ENCODE assay signal across 8 mouse cellular contexts in genomic region chr15:101238885-101239511, GRCm38 (mm10). TPM values are rescaled to one million over a fixed set of nuclear protein-coding genes. Genes with fewer than 3 reads are reported as not detected.
DNase-seq lines count a peak whose midpoint lies in the region; ATAC-seq and TF ChIP-seq lines count a peak whose summit lies in the region.

No protein-coding gene starts in this region.

- ATAC-seq in kidney, postnatal 0 days (replicated peaks; ENCODE audit: low FRiP score, low read depth) = 0 out of 2 replicates have a peak, but pooled peaks have one; percentile 17
- ATAC-seq in lung, embryonic 14.5 days (ENCODE audit: insufficient read depth) = no peak

- WGBS in kidney, postnatal 0 days = 3% methylated on average over 26 of the region's 28 CpGs
- 4% methylated on average over 28 of the region's 28 CpGs for WGBS in lung, embryonic 14.5 days

- peaks cover 8% of the 10 kb centered on the region; the same call in 1 of the 2 replicates for H3K4me1 ChIP-seq in kidney, postnatal 0 days (replicated peaks; ENCODE audit: insufficient read depth, low read length)
- peaks cover 4% of the 10 kb centered on the region; the same call in 1 of the 2 replicates for H3K4me1 ChIP-seq in lung, embryonic 14.5 days (ENCODE audit: insufficient read depth)

- peak; percentile 74 for TF ChIP-seq CTCF in kidney, postnatal 0 days (IDR thresholded peaks at IDR 0.05; ENCODE audit: low read depth)
- peak; percentile 85 for TF ChIP-seq CTCF in lung, embryonic 14.5 days (IDR thresholded peaks at IDR 0.05; ENCODE audit: low read depth)

- no peak overlapping the region for H3K9ac ChIP-seq in kidney, postnatal 0 days (ENCODE audit: low read depth, low read length)
- H3K9ac ChIP-seq in lung, embryonic 14.5 days = peak overlapping the region; percentile 28

- no peak overlapping the region for H3K27ac ChIP-seq in kidney, postnatal 0 days
- H3K27ac ChIP-seq in lung, embryonic 14.5 days (ENCODE audit: low read depth) = no peak overlapping the region

- H3K36me3 ChIP-seq in kidney, postnatal 0 days (ENCODE audit: insufficient read depth, low read length) = no peaks in the 10 kb centered on the region
- H3K36me3 ChIP-seq in lung, embryonic 14.5 days (ENCODE audit: insufficient read depth) = no peaks in the 10 kb centered on the region

- peak overlapping the region; percentile 55 for H3K4me2 ChIP-seq in kidney, postnatal 0 days (ENCODE audit: low read length)
- H3K4me2 ChIP-seq in lung, embryonic 14.5 days = peak overlapping the region; percentile 58

- no peaks in the 10 kb centered on the region for H3K9me3 ChIP-seq in kidney, postnatal 0 days (replicated peaks; ENCODE audit: low read length)
- H3K9me3 ChIP-seq in lung, embryonic 14.5 days (ENCODE audit: low read depth, low read length) = no peaks in the 10 kb centered on the region

- no peak overlapping the region for H3K4me3 ChIP-seq in kidney, postnatal 0 days (replicated peaks; ENCODE audit: low read depth, low read length)
- peak overlapping the region; percentile 23 for H3K4me3 ChIP-seq in lung, embryonic 14.5 days (ENCODE audit: low read depth, low read length)

- DNase-seq in ovary, postnatal 36 days (ENCODE audit: low spot score) = peak; percentile 73
- no peak for DNase-seq in ovary, postnatal 10 days (ENCODE audit: low spot score)
- peak; percentile 76 to 79 for DNase-seq in cerebellum, adult 18-20 months
- DNase-seq in frontal cortex, postnatal 36 days (ENCODE audit: low spot score in 2 of 2) = peak; percentile 81 to 85
- peak; percentile 80 for DNase-seq in kidney, postnatal 0 days (ENCODE audit: low spot score)
- peak; percentile 80 for DNase-seq in lung, embryonic 14.5 days
- peak; percentile 73 for DNase-seq in retina, postnatal 1 day
- DNase-seq in urinary bladder, postnatal 10 days (ENCODE audit: low spot score) = no peak

- no peaks in the 10 kb centered on the region for H3K27me3 ChIP-seq in kidney, postnatal 0 days (ENCODE audit: insufficient read depth, low read length)
- H3K27me3 ChIP-seq in lung, embryonic 14.5 days (ENCODE audit: insufficient read depth, low read length) = 0 out of 2 replicates have a peak, but pooled peaks cover 3% of the 10 kb centered on the region

RNA-seq across cellular contexts. Expression of gene Grasp, which starts 15.0 kb away (rescaled TPM):
- polyA plus RNA-seq in kidney, postnatal 0 days (2015; fragmentation: Nextera tagmentation; extraction: Ambion mirVana) = 3.7 and 4.0 TPM in 2 replicates
- 7.8 and 10.4 TPM in 2 replicates for polyA plus RNA-seq in lung, embryonic 14.5 days (2014; fragmentation: Nextera tagmentation; extraction: Ambion mirVana)

RNA-seq across cellular contexts. Expression of gene Nr4a1, which starts 15.1 kb away (rescaled TPM):
- 8.6 and 9.5 TPM in 2 replicates for polyA plus RNA-seq in kidney, postnatal 0 days (2015; fragmentation: Nextera tagmentation; extraction: Ambion mirVana)
- 8.8 TPM in 2 replicates for polyA plus RNA-seq in lung, embryonic 14.5 days (2014; fragmentation: Nextera tagmentation; extraction: Ambion mirVana)

RNA-seq across cellular contexts. Expression of gene Atg101, which starts 45.1 kb away (rescaled TPM):
- polyA plus RNA-seq in kidney, postnatal 0 days (2015; fragmentation: Nextera tagmentation; extraction: Ambion mirVana) = 77.1 and 79.5 TPM in 2 replicates
- polyA plus RNA-seq in lung, embryonic 14.5 days (2014; fragmentation: Nextera tagmentation; extraction: Ambion mirVana) = 59.1 and 64.7 TPM in 2 replicates

RNA-seq across cellular contexts. Expression of gene 6030408B16Rik, which starts 54.0 kb away (rescaled TPM):
- 23.3 and 24.5 TPM in 2 replicates for polyA plus RNA-seq in kidney, postnatal 0 days (2015; fragmentation: Nextera tagmentation; extraction: Ambion mirVana)
- polyA plus RNA-seq in lung, embryonic 14.5 days (2014; fragmentation: Nextera tagmentation; extraction: Ambion mirVana) = 41.0 and 41.4 TPM in 2 replicates

Comparison
In these comparisons a context has a peak if more than half of its experiments do, and no peak if none do; other contexts are left out.
1. DNase-seq: peak in ovary, postnatal 36 days (single experiment), cerebellum, adult 18-20 months (2 of 2), frontal cortex, postnatal 36 days (2 of 2), kidney, postnatal 0 days (single experiment), lung, embryonic 14.5 days (single experiment) and retina, postnatal 1 day (single experiment); none in ovary, postnatal 10 days (single experiment) and urinary bladder, postnatal 10 days (single experiment).